Mouse (Mus musculus): ENCODE data around the gene Bptf.

GRCm38 (mm10) chr11:107063067-107063466 lies 68.9 kb downstream of the Bptf start:
- TF ChIP-seq POLR2A (IDR thresholded peaks at IDR 0.05; ENCODE audit: control insufficient read depth, extremely low read depth, insufficient read depth, low read length, poor library complexity) (no peak), CTCF (IDR thresholded peaks at IDR 0.05; ENCODE audit: borderline replicate concordance, control insufficient read depth, extremely low read depth, insufficient read depth, low read length, poor library complexity) (no peak)
